Mouse (Mus musculus) CH12.LX (cell line): Measurements from ENCODE around the gene 4930564D02Rik.

Experiments
- CHD1 ChIP-seq: IDR thresholded peaks from 2 replicates; pipeline ENCODE4 v1.6.1; 2012; ENCODE audit warnings: low read depth, low read length, improper control_type of control experiment, inconsistent platforms
- CTCF ChIP-seq, 2 experiments: IDR thresholded peaks in 1 of 2; conservative IDR thresholded peaks in 1 of 2; 2 replicates each; pipeline ENCODE4 v1.5.1; 2011 to 2012; ENCODE audit warnings: low read depth in 2 of 2, low read length in 2 of 2, improper control_type of control experiment in 1 of 2, inconsistent platforms in 1 of 2, mild to moderate bottlenecking in 1 of 2, moderate library complexity in 1 of 2
- EP300 ChIP-seq: IDR thresholded peaks from 2 replicates; pipeline ENCODE4 v1.6.1; 2011; ENCODE audit warnings: low read length, improper control_type of control experiment
- HCFC1 ChIP-seq: IDR thresholded peaks from 2 replicates; pipeline ENCODE4 v1.6.1; 2012; ENCODE audit warnings: low read depth, mild to moderate bottlenecking, inconsistent platforms, low read length, improper control_type of control experiment
- JUND ChIP-seq: conservative IDR thresholded peaks from 2 replicates; pipeline ENCODE4 v1.6.1; 2011; ENCODE audit warnings: low read depth, low read length, improper control_type of control experiment
- MEF2A ChIP-seq: IDR thresholded peaks from 2 replicates; pipeline ENCODE4 v1.6.1; 2014; ENCODE audit warnings: low read depth, mild to moderate bottlenecking, inconsistent platforms, low read length, improper control_type of control experiment, borderline replicate concordance
- POLR2A ChIP-seq: IDR thresholded peaks from 2 replicates; pipeline ENCODE4 v1.6.1; 2011; ENCODE audit warnings: low read depth, mild to moderate bottlenecking, improper control_type of control experiment, low read length
- SIN3A ChIP-seq: IDR thresholded peaks from 2 replicates; pipeline ENCODE4 v1.6.1; 2012; ENCODE audit warnings: low read length, improper control_type of control experiment, inconsistent platforms

- TF ChIP-seq CTCF (conservative IDR thresholded peaks at IDR 0.05 in 1 of 2, IDR thresholded peaks at IDR 0.05 in 1 of 2; ENCODE audit: low read depth in 2 of 2, low read length in 2 of 2), result no peak
- TF ChIP-seq CHD1, result no peak
- TF ChIP-seq POLR2A, result no peak
- no peak for TF ChIP-seq EP300
- no peak for TF ChIP-seq JUND
- no peak for TF ChIP-seq SIN3A
- TF ChIP-seq MEF2A, result no peak
- no peak for TF ChIP-seq HCFC1
These were observed 26.6 kb upstream of the 4930564D02Rik start for GRCm38 (mm10) chr3:105040002-105040401.
